Mouse (Mus musculus) forebrain, embryonic 11.5 days (tissue): ENCODE measurements around the gene Gm11562. TPM values are rescaled to one million over a fixed set of nuclear protein-coding genes. Genes with fewer than 3 reads are reported as not detected.

Experiments
- ATAC-seq: fragments of 200-750 bp; cut with Nextera tagmentation; replicated peaks from 2 replicates; pipeline ENCODE4 v1.8.0; 2017; ENCODE audit warnings: moderate TSS enrichment; ENCODE audit not compliant: low FRiP score
- DNase-seq: peaks from one replicate; pipeline ENCODE4 v3.0.0-alpha.2; 2017; ENCODE audit warnings: low spot score
- H3K27ac ChIP-seq: fragments of 300-500 bp; sonication (generic); 2 replicates; pipeline ENCODE4 v1.5.1; 2014; ENCODE audit warnings: low read depth, low read length
- H3K27me3 ChIP-seq: fragments of 300-500 bp; sonication (generic); 2 replicates; pipeline ENCODE4 v1.6.1; 2014; ENCODE audit warnings: mild to moderate bottlenecking, low read length, mixed read lengths; ENCODE audit not compliant: control insufficient read depth, insufficient read depth
- H3K36me3 ChIP-seq: fragments of 300-500 bp; sonication (generic); 2 replicates; pipeline ENCODE4 v1.6.1; 2014; ENCODE audit warnings: mild to moderate bottlenecking, low read length, moderate library complexity, mixed read lengths; ENCODE audit not compliant: control insufficient read depth, insufficient read depth
- H3K4me1 ChIP-seq: fragments of 300-500 bp; sonication (generic); replicated peaks from 2 replicates; pipeline ENCODE4 v1.6.1; 2014; ENCODE audit warnings: low read length, mixed read lengths; ENCODE audit not compliant: control insufficient read depth, insufficient read depth
- H3K4me2 ChIP-seq: fragments of 300-500 bp; sonication (generic); 2 replicates; pipeline ENCODE4 v1.6.1; 2014; ENCODE audit warnings: low read depth, mild to moderate bottlenecking, low read length, moderate library complexity, mixed read lengths; ENCODE audit not compliant: severe bottlenecking
- H3K4me3 ChIP-seq: fragments of 300-500 bp; sonication (generic); 2 replicates; pipeline ENCODE4 v1.5.1; 2014; ENCODE audit warnings: low read depth, low read length
- H3K9ac ChIP-seq: fragments of 300-500 bp; sonication (generic); 2 replicates; pipeline ENCODE4 v1.6.1; 2014; ENCODE audit warnings: low read length
- H3K9me3 ChIP-seq: fragments of 300-500 bp; sonication (generic); 2 replicates; pipeline ENCODE4 v1.6.1; 2016; ENCODE audit warnings: low read length, mixed read lengths; ENCODE audit not compliant: control insufficient read depth
- WGBS: fragments of 180-500 bp; shearing (Covaris S2); extraction: QIAGEN DNeasy Blood & Tissue Kit; methylation state at CpG from one replicate; pipeline ENCODE4 v1.1.7; 2014; 5-methylcytosine and 5-hydroxymethylcytosine counted together
- polyA plus RNA-seq: library from polyadenylated mRNA; unstranded; fragments of >200 nt; fragmentation: Nextera tagmentation; extraction: Ambion mirVana; gene quantifications from 2 replicates; pipeline ENCODE4 v1.2.1, GENCODE M21; 2014

Gm11562 gene
- polyA plus RNA-seq, 1 experiment from 2014 or later = not detected

GRCm38 (mm10) chr11:99574106-99574505 is 46.1 kb downstream of the Gm11562 start:
- 6% methylated on average over 7 of the region's 7 CpGs for WGBS
- Histone ChIP-seq H3K27me3 (no peaks in the 10 kb centered on the region), H3K36me3 (no peaks in the 10 kb centered on the region), H3K4me2 (0 out of 2 replicates have a peak overlapping the region, but pooled peaks have one; percentile 26), H3K9ac (no peak overlapping the region), H3K4me1 (no peaks in the 10 kb centered on the region), H3K27ac (no peak overlapping the region), H3K9me3 (no peaks in the 10 kb centered on the region), H3K4me3 (no peak overlapping the region)
- DNase-seq (peak; percentile 91), ATAC-seq (peak; percentile 76)

- no peaks in the 10 kb centered on the region for H3K36me3 ChIP-seq
- no peaks in the 10 kb centered on the region for H3K9me3 ChIP-seq
- ATAC-seq (no peak), DNase-seq (no peak)
- no peaks in the 10 kb centered on the region for H3K27me3 ChIP-seq
- H3K9ac ChIP-seq = no peak overlapping the region
- H3K4me2 ChIP-seq = no peak overlapping the region
- H3K27ac ChIP-seq = no peak overlapping the region
- H3K4me1 ChIP-seq = no peaks in the 10 kb centered on the region
- WGBS = 31% methylated on average over 4 of the region's 4 CpGs
- H3K4me3 ChIP-seq = no peak overlapping the region
Measured at GRCm38 (mm10) chr11:99573164-99573563, 47.1 kb downstream of the Gm11562 start.

Other genes with a start within 250 kb of the Gm11562 start
- gene Krt28, start 245.5 kb downstream of the Gm11562 start, polyA plus RNA-seq = 0.32 and 0.45 TPM in 2 replicates
- 26.8 and 28.3 TPM in 2 replicates for gene Krt10, start 231.1 kb downstream of the Gm11562 start, polyA plus RNA-seq
- gene Krt12, start 198.2 kb downstream of the Gm11562 start, polyA plus RNA-seq = 0.09 TPM in 1 of 2 replicates, not detected in the other
- 0.51 and 0.59 TPM in 2 replicates for gene Krt20, start 182.3 kb downstream of the Gm11562 start, polyA plus RNA-seq
- gene Krt23, start 127.3 kb downstream of the Gm11562 start, polyA plus RNA-seq = not detected in 2 replicates
- gene Krt39, start 99.1 kb downstream of the Gm11562 start, polyA plus RNA-seq = not detected in 2 replicates
- not detected in 2 replicates for gene Krt40, start 77.3 kb downstream of the Gm11562 start, polyA plus RNA-seq
- gene Krtap3-3, start 69.6 kb downstream of the Gm11562 start, polyA plus RNA-seq = not detected in 2 replicates
- not detected in 2 replicates for gene Krtap3-2, start 63.6 kb downstream of the Gm11562 start, polyA plus RNA-seq
- not detected in 2 replicates for gene Gm11939, start 61.0 kb downstream of the Gm11562 start, polyA plus RNA-seq
- gene Krtap3-1, start 53.8 kb downstream of the Gm11562 start, polyA plus RNA-seq = not detected in 2 replicates
- not detected in 2 replicates for gene Krtap1-5, start 39.4 kb downstream of the Gm11562 start, polyA plus RNA-seq
- gene Krtap1-4, start 36.8 kb downstream of the Gm11562 start, polyA plus RNA-seq = not detected in 2 replicates
- not detected in 2 replicates for gene Krtap1-3, start 29.1 kb downstream of the Gm11562 start, polyA plus RNA-seq
- not detected in 2 replicates for gene Krtap9-3, start 22.3 kb downstream of the Gm11562 start, polyA plus RNA-seq
- gene Gm11938, start 17.1 kb downstream of the Gm11562 start, polyA plus RNA-seq = not detected in 2 replicates
- not detected in 2 replicates for gene Gm11937, start 10.2 kb downstream of the Gm11562 start, polyA plus RNA-seq
- gene Krtap2-4, start 5.6 kb downstream of the Gm11562 start, polyA plus RNA-seq = not detected in 2 replicates
- gene Krtap4-1, start 7.8 kb upstream of the Gm11562 start, polyA plus RNA-seq = not detected in 2 replicates
- not detected in 2 replicates for gene Krtap4-2, start 14.6 kb upstream of the Gm11562 start, polyA plus RNA-seq
- gene Krtap4-7, start 23.7 kb upstream of the Gm11562 start, polyA plus RNA-seq = not detected in 2 replicates
- not detected in 2 replicates for gene Gm11555, start 29.8 kb upstream of the Gm11562 start, polyA plus RNA-seq
- not detected in 2 replicates for gene Gm11563, start 38.5 kb upstream of the Gm11562 start, polyA plus RNA-seq
- gene Krtap4-6, start 45.5 kb upstream of the Gm11562 start, polyA plus RNA-seq = not detected in 2 replicates
- gene Gm14190, start 70.3 kb upstream of the Gm11562 start, polyA plus RNA-seq = not detected in 2 replicates
- gene Gm14180, start 113.9 kb upstream of the Gm11562 start, polyA plus RNA-seq = not detected in 2 replicates
- not detected in 2 replicates for gene Gm11595, start 152.5 kb upstream of the Gm11562 start, polyA plus RNA-seq
- gene Krtap4-8, start 160.3 kb upstream of the Gm11562 start, polyA plus RNA-seq = not detected in 2 replicates
- not detected in 2 replicates for gene Krtap4-9, start 164.8 kb upstream of the Gm11562 start, polyA plus RNA-seq
- not detected in 2 replicates for gene Gm11596, start 173.0 kb upstream of the Gm11562 start, polyA plus RNA-seq
- gene Gm11569, start 178.5 kb upstream of the Gm11562 start, polyA plus RNA-seq = not detected in 2 replicates
- not detected in 2 replicates for gene Gm11554, start 184.0 kb upstream of the Gm11562 start, polyA plus RNA-seq
- gene Krtap4-13, start 189.5 kb upstream of the Gm11562 start, polyA plus RNA-seq = not detected in 2 replicates
- not detected in 2 replicates for gene Gm11564, start 195.2 kb upstream of the Gm11562 start, polyA plus RNA-seq
- not detected in 2 replicates for gene 2300003K06Rik, start 217.6 kb upstream of the Gm11562 start, polyA plus RNA-seq
- gene Krtap4-16, start 231.2 kb upstream of the Gm11562 start, polyA plus RNA-seq = not detected in 2 replicates
- gene Gm11568, start 237.5 kb upstream of the Gm11562 start, polyA plus RNA-seq = not detected in 2 replicates
- not detected in 2 replicates for gene Gm11559, start 244.0 kb upstream of the Gm11562 start, polyA plus RNA-seq